Mouse (Mus musculus): Measurements from ENCODE around the gene Rnd3. TPM values are rescaled to one million over a fixed set of nuclear protein-coding genes. Genes with fewer than 3 reads are reported as not detected.

Rnd3 gene
- polyA plus RNA-seq, 1 experiment from 2014 or later = 261 TPM

DNA sequence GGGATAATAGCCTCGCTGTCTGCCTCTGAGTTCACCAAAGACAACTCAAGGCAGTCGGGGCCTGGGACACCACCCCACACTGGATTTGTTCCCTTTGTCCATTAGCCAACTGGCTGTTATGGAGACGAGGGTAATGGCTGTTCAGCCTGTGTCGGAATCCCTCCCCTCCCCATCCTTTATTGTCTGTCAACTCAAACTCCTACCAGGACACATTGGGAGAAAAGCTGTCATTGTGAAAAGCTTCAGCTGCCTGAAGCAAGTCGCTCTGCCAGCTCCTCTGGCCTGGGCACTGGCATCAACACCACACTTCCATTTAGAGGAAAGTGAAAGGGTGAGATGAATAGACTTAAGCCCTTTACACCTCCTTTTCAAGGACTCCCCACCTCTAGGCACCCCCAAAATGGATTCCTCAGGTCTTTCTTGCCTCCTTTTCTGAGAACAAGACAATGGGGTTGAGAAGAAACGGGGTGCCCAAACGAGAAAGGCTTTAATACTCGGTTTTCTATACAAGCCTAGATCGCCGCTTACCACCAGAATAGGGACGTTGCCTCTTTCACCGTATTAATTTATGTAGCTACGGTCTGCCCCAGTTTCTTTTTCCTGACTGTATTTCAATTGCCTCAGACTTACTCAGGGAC is 66.1 kb downstream of the Rnd3 start:
- Histone ChIP-seq H3K36me3 (ENCODE audit: control insufficient read depth, insufficient read depth, low read length) (no peaks in the 10 kb centered on the region), H3K4me1 (ENCODE audit: control insufficient read depth, insufficient read depth, low read length) (peaks cover 14% of the 10 kb centered on the region), H3K9ac (ENCODE audit: low read length) (no peak overlapping the region), H3K4me2 (ENCODE audit: low read depth) (no peak overlapping the region), H3K4me3 (ENCODE audit: low read depth, low read length) (no peak overlapping the region), H3K27ac (ENCODE audit: low read depth, low read length) (no peak overlapping the region), H3K9me3 (ENCODE audit: control insufficient read depth, low read length) (no peaks in the 10 kb centered on the region), H3K27me3 (ENCODE audit: control insufficient read depth, insufficient read depth, low read length) (no peaks in the 10 kb centered on the region)
- WGBS = 64% methylated on average over 13 of the region's 13 CpGs
- ATAC-seq (ENCODE audit: insufficient read depth, low FRiP score, low TSS enrichment) = no peak
- no peak for DNase-seq (ENCODE audit: low spot score)
